Mouse (Mus musculus) T-helper 17 cell (primary cell): ENCODE measurements around the gene Aox1.
"Not testable (repeated sequence)": the region's sequence is repeated elsewhere in the genome, so short reads cannot be mapped to it uniquely, and the experiment has no call there.

ENCODE experiments used
- in situ Hi-C, 2 experiments: fragments of 300-600 bp; cut with MboI, MseI; formaldehyde crosslinking; loops; 1 replicate in 1 of 2; 2 replicates in 1 of 2; pipeline ENCODE4 v1.15.1; 2025; ENCODE audit warnings: high pct_unique_total_duplicates in 2 of 2

The Aox1 gene

GRCm38 (mm10) chr1:58029636-58030117 is at the start of gene Aox1:
Aox1 (plus strand) TSS chr1:58029931.
- in situ Hi-C loops = loop anchor here (5.0 kb wide), 2 partner anchors 597 to 607 kb away; no protein-coding TSS in a partner anchor

- in situ Hi-C loops = no loop called here
Observed at GRCm38 (mm10) chr1:57989052-57989600, 40.6 kb upstream of the Aox1 start.

DNA sequence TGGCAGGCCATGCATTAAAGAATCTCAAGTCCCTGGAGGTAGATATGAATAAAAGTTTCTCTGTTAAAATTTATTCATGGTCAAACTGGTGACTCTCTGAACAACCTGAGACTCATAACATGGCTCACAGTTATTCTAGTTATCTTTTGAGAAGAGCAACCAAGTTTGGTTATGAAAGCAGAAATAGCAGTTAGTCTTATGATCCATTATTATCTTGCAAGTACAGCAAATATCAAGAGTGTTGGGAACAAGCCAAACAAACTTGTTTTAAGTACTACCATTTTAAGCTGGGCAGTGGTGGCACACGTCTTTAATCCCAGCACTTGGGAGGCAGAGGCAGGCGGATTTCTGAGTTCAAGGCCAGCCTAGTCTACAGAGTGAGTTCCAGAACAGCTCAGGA is 38.5 kb upstream of the Aox1 start:
- in situ Hi-C loops = no loop called here

- in situ Hi-C loops = loop anchor here in 1 of 2 experiments (5.0 kb wide), 1 partner anchor 33 kb away; no protein-coding TSS in a partner anchor
Observed at GRCm38 (mm10) chr1:57995432-57996132, 34.1 kb upstream of the Aox1 start, which contains the start of gene Sgo2a. Sgo2a (plus strand) TSS chr1:57995971.

- in situ Hi-C loops = loop anchor here in 1 of 2 experiments (5.0 kb wide), 1 partner anchor 34 kb away; no protein-coding TSS in a partner anchor
Observed at GRCm38 (mm10) chr1:57996133-57996615, 33.6 kb upstream of the Aox1 start.

DNA sequence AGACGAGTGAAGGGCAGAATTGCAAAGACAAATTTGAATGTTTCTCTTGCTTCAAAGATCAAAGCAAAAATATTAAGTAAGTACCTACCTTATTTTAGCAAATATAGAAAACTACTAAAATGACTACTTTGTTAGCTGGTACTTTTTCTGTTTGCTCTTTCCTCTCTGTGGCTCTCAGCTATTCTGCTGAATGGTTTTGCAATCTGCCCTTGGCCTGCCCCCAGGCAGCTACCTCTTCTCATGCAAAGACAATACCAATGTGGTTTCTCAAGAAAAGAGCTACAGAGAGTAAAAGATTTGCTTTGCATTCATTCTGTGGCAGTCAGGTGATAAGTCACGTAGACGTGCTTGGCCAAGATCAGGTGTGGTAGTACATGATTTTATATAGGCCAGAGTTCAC is 31.6 kb upstream of the Aox1 start:
- in situ Hi-C loops = loop anchor here in 1 of 2 experiments (5.0 kb wide), 1 partner anchor 36 kb away; no protein-coding TSS in a partner anchor

GRCm38 (mm10) chr1:58006388-58006787 is 23.3 kb upstream of the Aox1 start:
- in situ Hi-C loops = loop anchor here in 1 of 2 experiments (25.0 kb wide), 1 partner anchor 681 kb away; the partner anchor contains the start of gene Als2cr12

GRCm38 (mm10) chr1:58018856-58019255 is 10.9 kb upstream of the Aox1 start, which contains the start of gene Kctd18:
Kctd18 (minus strand) TSS chr1:58018956.
- in situ Hi-C loops = loop anchor here in 1 of 2 experiments (25.0 kb wide), 1 partner anchor 668 kb away; the partner anchor contains the start of gene Als2cr12

DNA sequence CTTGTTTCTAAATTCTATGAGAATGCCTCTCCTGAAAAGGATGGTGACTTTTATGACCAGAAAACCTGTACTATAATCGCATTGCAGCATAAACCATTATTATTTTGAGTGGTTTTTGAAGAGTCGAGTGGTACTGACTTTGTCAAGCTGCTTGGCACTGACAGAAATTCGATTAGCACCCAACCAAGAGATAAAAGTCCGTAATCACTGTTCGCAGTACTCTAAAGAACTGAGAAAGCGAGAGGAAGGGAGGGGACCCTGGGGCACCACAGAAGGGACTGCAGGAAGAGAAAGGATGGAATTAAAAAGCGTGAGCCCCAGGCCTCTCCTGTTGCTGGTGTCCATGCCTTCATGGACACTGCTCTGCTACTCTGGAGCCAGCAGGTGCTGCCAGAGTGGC is 2.0 kb upstream of the Aox1 start:
- in situ Hi-C loops = no loop called here

- in situ Hi-C loops = loop anchor here (5.0 kb wide), 2 partner anchors 598 to 608 kb away; no protein-coding TSS in a partner anchor
Observed at GRCm38 (mm10) chr1:58030156-58030871, 583 bp downstream of the Aox1 start.

- in situ Hi-C loops = loop anchor here (5.0 kb wide), 2 partner anchors 599 to 609 kb away; no protein-coding TSS in a partner anchor
Observed at GRCm38 (mm10) chr1:58031160-58031769, 1.5 kb downstream of the Aox1 start.

DNA sequence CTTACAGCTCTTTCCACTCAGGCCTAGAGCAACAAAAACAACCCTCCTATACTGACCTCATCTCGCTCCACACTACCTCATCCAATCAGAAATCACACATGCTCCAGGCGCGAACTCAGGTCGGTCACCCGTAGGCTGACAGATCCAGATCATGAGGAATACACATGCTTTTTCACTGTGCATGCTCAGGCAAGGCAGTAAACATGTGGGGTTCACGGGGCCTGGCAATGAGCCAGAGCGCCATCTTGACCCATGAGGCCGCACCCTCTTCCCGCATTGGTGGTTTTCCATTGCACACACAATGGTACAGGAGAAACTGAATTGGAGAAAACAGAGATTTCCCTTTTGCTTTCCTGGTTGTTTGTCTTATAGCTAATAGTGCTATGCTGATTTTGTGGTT is 7.6 kb downstream of the Aox1 start:
- in situ Hi-C loops = not testable (repeated sequence)

DNA sequence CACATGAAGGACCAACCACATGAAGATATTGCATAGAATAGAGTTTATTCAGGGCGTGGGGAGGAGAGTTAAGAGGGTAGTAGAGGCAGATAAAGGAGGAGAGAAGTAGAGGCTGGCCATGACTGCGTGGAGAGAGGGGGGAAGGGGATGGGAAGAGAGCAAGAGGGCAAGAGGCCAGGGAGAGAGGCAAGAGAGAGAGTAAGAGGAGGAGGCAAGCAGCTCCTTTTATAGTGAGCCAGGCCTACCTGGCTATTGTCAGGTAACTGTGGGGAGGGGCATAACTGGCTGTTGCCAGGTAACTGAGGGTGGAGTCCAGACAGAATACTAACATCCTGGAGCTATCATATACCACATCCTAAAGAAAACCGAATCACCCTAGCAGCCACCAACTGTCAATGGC is 15.3 kb downstream of the Aox1 start:
- in situ Hi-C loops = no loop called here

DNA sequence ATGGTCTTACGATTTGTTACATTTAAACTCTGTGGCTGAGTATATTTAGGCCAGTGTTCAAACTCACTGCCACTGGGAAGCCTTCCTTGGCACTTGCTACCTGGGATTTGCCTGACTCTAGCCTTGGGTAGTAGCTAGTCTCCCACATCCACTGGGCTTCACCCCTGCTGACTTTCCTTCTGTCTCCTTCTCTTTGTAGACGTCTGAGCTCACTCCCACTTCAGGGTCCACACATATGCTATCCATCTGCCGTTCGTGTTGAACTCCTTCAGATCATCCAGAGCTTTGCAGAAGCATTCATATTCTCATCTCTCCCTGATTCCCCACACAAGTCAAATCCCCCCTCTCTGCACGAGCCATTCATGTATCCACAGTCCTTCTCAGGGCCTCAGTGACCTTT is 15.8 kb downstream of the Aox1 start:
- in situ Hi-C loops = no loop called here

GRCm38 (mm10) chr1:58046721-58047290 is 17.1 kb downstream of the Aox1 start:
- in situ Hi-C loops = no loop called here

DNA sequence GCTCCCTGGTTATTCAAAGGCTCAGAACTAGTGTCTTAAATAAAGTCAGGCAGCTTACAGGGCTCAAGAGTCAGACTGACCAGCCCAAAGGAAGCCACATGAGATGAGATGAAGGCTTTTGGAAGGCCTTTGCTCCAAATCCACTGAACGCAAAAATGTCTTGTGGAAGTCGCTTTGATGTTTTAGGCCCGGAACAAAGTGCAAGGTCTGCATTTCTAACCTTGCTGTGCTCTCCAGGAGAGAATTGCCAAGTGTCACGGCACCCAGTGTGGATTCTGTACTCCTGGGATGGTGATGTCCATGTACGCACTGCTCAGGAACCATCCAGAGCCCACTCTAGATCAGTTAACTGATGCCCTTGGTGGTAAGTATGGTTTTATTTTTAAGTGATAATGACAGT is 19.4 kb downstream of the Aox1 start:
- in situ Hi-C loops = no loop called here

DNA sequence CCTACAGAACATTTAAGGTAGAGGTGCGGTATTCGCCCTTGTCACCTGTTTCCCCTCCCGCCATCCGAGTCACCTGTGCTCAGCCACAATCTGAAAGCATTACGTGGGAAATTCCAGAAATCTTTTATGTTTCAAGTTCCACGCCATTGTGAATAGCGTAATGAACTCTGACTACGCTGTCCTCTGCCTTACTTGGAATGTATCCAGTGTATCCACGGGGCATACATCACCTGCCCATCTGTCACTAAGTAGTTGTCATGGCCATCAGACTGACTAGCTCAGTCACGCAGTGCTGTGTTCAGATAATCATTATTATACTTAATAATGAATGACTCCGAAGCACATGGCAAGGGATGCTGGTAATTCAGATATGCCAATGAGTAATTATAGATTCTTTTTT is 25.9 kb downstream of the Aox1 start:
- in situ Hi-C loops = no loop called here

DNA sequence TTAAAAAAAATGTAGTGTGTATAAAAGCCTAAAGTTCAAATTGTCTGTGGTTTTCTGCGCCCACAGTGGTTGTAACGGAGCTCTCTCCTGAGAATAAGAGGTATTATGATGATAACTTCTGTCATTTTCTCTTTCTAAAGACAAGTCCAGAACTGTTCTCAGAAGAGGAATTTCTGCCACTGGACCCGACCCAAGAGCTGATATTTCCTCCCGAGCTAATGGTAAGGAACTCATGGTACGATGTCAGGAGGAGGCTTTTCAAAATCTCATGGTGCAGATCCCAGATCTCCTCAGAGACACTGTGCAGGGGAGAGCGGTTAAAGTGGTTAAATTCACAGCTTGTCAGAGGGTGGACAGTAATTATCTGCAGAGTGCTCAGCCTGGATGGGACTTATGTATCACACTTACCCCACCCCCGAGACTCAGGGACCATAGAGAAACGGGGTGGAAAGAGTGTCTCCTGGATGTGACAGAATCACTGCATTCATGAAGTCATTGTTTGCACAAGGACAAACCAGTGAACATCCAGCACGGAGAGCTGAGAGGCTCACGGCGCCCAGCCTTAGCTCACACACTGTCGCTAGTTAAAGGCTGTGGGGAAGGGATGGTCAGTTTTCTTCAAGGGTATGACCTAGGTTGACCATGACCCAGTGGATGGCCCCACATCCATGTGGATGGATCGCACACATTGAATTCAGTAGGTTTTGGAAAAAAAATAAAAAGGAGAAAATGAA is 26.5 kb downstream of the Aox1 start:
- in situ Hi-C loops = no loop called here

- in situ Hi-C loops = no loop called here
Observed at GRCm38 (mm10) chr1:58056939-58057338, 27.2 kb downstream of the Aox1 start.

GRCm38 (mm10) chr1:58058846-58059245 is 29.1 kb downstream of the Aox1 start:
- in situ Hi-C loops = no loop called here
